Mouse (Mus musculus): ENCODE results near the gene Myo18b.

- TF ChIP-seq POLR2A (IDR thresholded peaks at IDR 0.05; ENCODE audit: control insufficient read depth, low read depth, low read length) (no peak), CTCF (IDR thresholded peaks at IDR 0.05; ENCODE audit: control insufficient read depth, insufficient read depth, insufficient replicate concordance, low read depth, low read length) (no peak)
Observed at GRCm38 (mm10) chr5:112908169-112908614, 12.0 kb upstream of the Myo18b start.
